Mouse (Mus musculus): ENCODE data around the gene Irf3.

Irf3 gene

DNA sequence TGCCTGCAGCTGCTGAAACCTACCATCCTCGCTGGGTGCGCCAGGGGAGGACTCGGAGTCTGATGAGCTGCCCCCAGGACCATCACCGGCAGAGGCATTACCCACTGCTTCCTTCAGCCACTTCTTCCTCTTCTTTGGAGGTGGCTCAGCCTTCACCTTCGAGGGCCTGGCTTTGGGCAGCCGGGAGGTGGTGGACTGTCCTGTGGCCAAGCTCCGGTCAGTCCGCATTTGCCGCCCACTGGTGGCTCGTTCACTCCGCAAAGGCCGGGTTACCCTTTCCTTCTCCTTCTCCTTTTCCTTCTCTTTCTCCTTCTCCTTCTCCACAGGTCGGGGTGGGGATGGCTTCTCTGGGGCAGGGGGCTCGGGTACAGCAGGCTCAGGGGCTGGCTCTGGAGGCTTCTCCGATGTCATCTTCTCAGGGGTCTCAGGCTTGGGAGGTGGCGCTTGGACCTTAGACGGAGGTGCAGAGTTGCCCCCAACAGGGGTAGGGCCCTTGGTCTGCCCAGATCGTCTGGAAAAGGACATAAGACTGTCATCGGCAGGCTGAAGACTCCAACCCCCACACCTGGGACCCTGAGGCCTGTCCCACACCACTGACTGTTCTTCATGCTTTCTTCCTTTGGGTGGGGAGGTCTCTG lies 36.4 kb downstream of the Irf3 start:
- DNase-seq (ENCODE audit: low spot score): no peak

DNA sequence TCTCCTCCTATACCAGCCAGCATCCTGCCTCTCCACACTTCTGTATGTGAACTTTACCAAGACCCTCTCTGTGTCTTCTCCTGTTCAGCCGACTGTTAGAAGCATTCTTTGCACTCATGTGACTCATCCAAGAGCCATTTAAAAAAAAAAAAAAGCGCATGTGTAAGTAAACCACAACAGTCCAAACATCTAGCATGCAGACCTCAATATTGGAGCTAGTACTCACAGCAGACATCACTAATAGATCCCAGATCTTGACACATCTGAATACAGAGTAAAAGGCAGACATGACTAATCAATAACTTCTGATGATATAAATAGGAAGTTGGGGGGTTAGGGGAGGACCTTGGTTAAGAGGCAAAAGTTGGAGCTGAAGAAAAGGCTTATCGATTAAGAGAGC lies 38.2 kb downstream of the Irf3 start:
- DNase-seq (ENCODE audit: low spot score): no peak

GRCm38 (mm10) chr7:45036702-45037101 lies 39.3 kb downstream of the Irf3 start:
- DNase-seq (ENCODE audit: low spot score): no peak

- peak; percentile 64 for DNase-seq (ENCODE audit: low spot score)
Observed at GRCm38 (mm10) chr7:45037720-45038361, 40.4 kb downstream of the Irf3 start.

DNA sequence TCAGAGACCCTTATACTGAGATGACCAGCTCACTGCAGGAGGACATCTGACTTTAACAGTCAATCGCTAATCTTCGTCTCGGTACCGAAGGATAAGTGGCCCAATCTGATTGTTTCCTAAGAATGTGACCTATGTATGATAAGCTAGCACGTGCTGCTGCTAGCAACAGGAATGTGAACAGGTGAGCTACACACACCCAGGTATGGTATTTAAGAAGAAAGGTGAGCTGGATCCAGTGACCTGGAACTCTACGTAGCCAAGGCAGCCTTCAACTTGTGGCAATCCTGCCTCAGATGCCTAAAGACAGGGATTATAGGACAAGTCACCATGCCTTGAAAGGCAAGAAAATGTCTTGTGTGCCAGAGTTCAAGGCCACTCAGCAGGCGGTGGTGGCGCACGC lies 41.0 kb downstream of the Irf3 start:
- DNase-seq (ENCODE audit: low spot score): no peak

DNA sequence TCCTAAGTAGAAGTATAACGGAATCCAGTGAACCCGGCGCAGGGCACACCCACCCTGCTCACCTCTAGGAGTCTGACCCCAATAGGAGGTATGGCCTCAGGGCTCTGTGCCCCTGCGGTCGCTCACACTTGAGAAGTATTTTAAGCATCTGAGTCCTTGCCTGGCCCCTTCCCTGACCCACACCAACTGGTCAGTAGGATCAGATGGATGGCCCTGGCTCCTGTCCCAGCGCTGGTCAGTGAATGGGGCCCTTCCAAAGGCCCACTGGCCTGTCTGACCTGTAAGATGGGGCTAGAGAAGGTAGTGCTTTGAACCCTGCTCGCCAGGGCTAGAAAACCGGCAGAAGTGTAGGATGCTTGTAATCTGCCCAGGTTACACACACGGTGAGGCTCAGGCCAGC lies 43.4 kb downstream of the Irf3 start:
- no peak for DNase-seq (ENCODE audit: low spot score)

GRCm38 (mm10) chr7:45043307-45043706 lies 45.9 kb downstream of the Irf3 start:
- no peak for DNase-seq (ENCODE audit: low spot score)

DNA sequence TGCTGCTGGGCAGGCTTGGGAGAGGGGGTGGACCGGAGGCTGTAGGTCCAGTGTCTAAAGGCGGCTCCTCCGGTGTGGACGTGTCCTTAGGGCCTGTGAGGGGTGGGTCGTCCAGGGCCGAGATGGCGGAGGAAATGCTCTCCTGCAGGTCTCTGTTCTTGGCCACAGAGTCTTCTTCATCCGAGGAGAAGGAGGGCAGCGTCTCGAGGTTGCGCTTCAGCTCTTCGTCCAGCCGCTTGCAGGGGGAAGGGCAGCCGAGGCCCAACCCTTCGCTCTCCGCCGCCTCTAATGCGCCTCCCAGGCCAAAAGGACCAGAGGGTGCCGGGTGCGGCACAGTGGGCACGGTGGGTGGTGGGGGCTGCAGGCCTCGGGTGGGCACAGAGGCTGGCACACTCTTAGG lies 48.3 kb downstream of the Irf3 start:
- no peak for DNase-seq (ENCODE audit: low spot score)

DNA sequence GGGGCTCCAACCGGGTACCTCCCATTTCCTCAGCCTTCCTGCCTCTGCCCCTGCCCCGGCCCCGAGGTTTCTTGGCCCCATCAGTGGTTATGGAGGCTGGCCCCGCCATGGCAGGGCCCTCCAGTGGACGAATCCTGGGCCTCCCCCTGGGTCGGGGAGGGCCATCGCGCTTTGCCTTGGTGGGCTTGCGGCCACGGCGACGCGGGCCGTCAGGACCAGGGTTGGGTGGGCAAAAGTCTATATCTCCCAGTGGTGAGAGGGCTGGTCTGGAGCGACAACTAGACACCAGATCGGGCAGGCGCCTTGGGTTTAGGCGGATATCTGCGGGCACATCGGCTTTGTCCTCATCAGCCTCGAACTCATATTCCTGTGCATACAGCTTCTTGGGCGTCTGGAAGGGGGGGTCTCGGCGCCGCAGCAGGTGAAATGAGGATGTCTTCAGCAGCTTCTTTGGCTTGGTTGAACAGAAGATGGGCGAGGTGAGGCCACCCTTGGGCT lies 49.5 kb downstream of the Irf3 start:
- no peak for DNase-seq (ENCODE audit: low spot score)

GRCm38 (mm10) chr7:45047491-45047890 lies 50.0 kb downstream of the Irf3 start:
- DNase-seq (ENCODE audit: low spot score): no peak

GRCm38 (mm10) chr7:45048001-45048890 lies 50.8 kb downstream of the Irf3 start:
- no peak for DNase-seq (ENCODE audit: low spot score)

DNA sequence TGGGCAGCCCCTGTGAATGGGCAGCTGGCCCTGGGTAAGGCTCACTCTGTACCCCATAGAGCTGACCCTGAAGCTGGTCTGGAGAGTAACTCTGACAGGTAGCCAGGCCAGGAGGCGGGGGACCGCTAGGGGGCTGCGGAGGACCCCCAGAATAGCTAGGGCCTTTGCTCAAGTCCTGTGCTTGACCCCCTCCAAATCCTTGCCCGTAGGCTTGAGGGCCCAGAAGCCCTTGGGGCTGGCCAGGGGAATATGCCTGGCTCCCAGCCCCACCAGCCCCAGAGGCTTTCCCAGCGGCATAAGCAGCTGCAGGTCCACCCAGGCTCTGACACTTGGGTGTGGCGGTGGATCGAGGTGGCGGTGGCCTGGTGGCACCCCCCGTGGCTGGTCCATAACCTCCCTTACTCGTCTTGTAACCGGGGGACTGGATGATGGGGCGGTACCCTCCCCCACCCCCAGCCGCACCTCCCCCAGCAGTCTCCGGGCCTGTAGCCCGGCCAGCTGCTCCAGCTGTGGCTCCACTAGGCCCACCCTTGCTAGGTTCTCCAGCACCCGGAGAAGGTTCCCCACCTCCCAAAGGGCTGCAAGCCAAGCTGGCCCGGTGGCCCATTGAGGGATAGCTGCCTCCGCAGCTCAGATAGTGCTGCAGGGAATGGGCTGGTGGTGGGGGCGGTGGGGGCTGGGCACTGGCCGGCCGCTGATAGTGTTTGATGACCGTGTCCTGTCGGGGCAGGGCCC lies 51.6 kb downstream of the Irf3 start:
- DNase-seq (ENCODE audit: low spot score): no peak

GRCm38 (mm10) chr7:45050945-45051600 lies 53.6 kb downstream of the Irf3 start:
- DNase-seq (ENCODE audit: low spot score): peak; percentile 91

DNA sequence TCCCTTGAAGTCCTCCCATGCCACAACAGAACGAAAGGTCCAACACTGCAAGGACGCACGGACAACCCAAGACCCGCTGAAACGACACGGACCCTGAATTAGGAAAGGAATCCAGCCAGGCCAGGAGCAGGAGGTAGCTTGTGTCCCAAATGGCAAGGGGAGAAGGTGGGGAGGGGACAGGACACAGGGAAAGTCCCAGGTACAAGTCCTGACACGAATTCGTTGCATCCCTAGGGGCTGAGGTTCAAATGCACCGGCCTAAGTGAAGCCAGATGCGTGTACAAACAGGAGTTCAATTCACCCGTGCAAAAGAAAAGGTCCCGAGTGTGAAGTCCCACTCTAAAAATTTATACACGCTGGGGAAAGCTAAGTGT lies 54.1 kb downstream of the Irf3 start:
- peak; percentile 13 for DNase-seq (ENCODE audit: low spot score)
